ENCODE assay signal across 20 mouse cellular contexts in genomic region chr1:188725122-188725995, GRCm38 (mm10).
A peak's percentile ranks its signal among the peaks of the same experiment; 100 is the strongest.
DNase-seq lines count a peak whose midpoint lies in the region; ATAC-seq and TF ChIP-seq lines count a peak whose summit lies in the region.
"Had no signal": no experiment of that assay in that cellular context is flagged by ENCODE, and none has a peak within 500 bp of the region (broad histone marks: within the 10 kb centered on the region; RNA-seq: fewer than 3 reads in every experiment).

No protein-coding gene starts in this region.

- no peak for TF ChIP-seq CTCF in cerebellum, adult 2 months (IDR thresholded peaks at IDR 0.05; ENCODE audit: borderline replicate concordance, insufficient read depth, low read depth, low read length)

- H3K36me3 ChIP-seq in hindbrain, embryonic 14.5 days (replicated peaks; ENCODE audit: control insufficient read depth, insufficient read depth) = no peaks in the 10 kb centered on the region
- H3K36me3 ChIP-seq in hindbrain, embryonic 12.5 days = no peaks in the 10 kb centered on the region
- H3K36me3 ChIP-seq in hindbrain, embryonic 16.5 days (ENCODE audit: control insufficient read depth, insufficient read depth, low read length) = no peaks in the 10 kb centered on the region
- H3K36me3 ChIP-seq in neural tube, embryonic 15.5 days = no peaks in the 10 kb centered on the region
- H3K36me3 ChIP-seq: embryonic facial prominence, embryonic 13.5 days; G1E; heart, embryonic 15.5 days; neural tube, embryonic 13.5 days; stomach, embryonic 15.5 days had no signal

- H3K27ac ChIP-seq in cerebellum, adult 2 months (ENCODE audit: insufficient read depth, low read length) = no peak overlapping the region
- H3K27ac ChIP-seq in hindbrain, embryonic 14.5 days = no peak overlapping the region
- H3K27ac ChIP-seq in hindbrain, embryonic 12.5 days = no peak overlapping the region
- H3K27ac ChIP-seq in hindbrain, embryonic 16.5 days (ENCODE audit: low read depth, low read length) = no peak overlapping the region
- no peak overlapping the region for H3K27ac ChIP-seq in neural tube, embryonic 15.5 days (replicated peaks)
- H3K27ac ChIP-seq: embryonic facial prominence, embryonic 13.5 days; heart, embryonic 15.5 days; layer of hippocampus, adult 2 months; liver, embryonic 14.5 days; neural tube, embryonic 13.5 days; stomach, embryonic 15.5 days had no signal

- no peak overlapping the region for H3K9ac ChIP-seq in hindbrain, embryonic 14.5 days
- no peak overlapping the region for H3K9ac ChIP-seq in hindbrain, embryonic 12.5 days
- no peak overlapping the region for H3K9ac ChIP-seq in hindbrain, embryonic 16.5 days (ENCODE audit: low read depth, low read length)
- no peak overlapping the region for H3K9ac ChIP-seq in neural tube, embryonic 15.5 days (replicated peaks)
- H3K9ac ChIP-seq: embryonic facial prominence, embryonic 13.5 days; heart, embryonic 15.5 days; liver, embryonic 14.5 days; neural tube, embryonic 13.5 days; stomach, embryonic 15.5 days had no signal

- DNase-seq in cerebellum, adult 2 months = no peak
- DNase-seq in cerebellum, adult 11-12 months = no peak
- no peak for DNase-seq in hindbrain, embryonic 14.5 days (ENCODE audit: low spot score)
- DNase-seq in urinary bladder, postnatal 25 days (ENCODE audit: low spot score) = no peak
- DNase-seq in ovary, postnatal 10 days (ENCODE audit: low spot score) = no peak
- DNase-seq: heart, adult 18-20 months; kidney, adult 18-20 months; kidney, postnatal 10 days; right cerebral cortex, adult 18-20 months had no signal

- H3K4me3 ChIP-seq in cerebellum, adult 2 months (replicated peaks; ENCODE audit: insufficient read depth, low read depth, low read length) = peak overlapping the region; percentile 35
- no peak overlapping the region for H3K4me3 ChIP-seq in hindbrain, embryonic 14.5 days (replicated peaks; ENCODE audit: low read length)
- H3K4me3 ChIP-seq in hindbrain, embryonic 12.5 days = no peak overlapping the region
- no peak overlapping the region for H3K4me3 ChIP-seq in hindbrain, embryonic 16.5 days (ENCODE audit: low read length)
- no peak overlapping the region for H3K4me3 ChIP-seq in neural tube, embryonic 15.5 days (replicated peaks)
- H3K4me3 ChIP-seq: embryonic facial prominence, embryonic 13.5 days; heart, embryonic 15.5 days; layer of hippocampus, adult 2 months; neural tube, embryonic 13.5 days; stomach, embryonic 15.5 days had no signal

- ATAC-seq in hindbrain, embryonic 14.5 days (ENCODE audit: low FRiP score) = no peak
- ATAC-seq in hindbrain, embryonic 12.5 days (ENCODE audit: low FRiP score) = no peak
- ATAC-seq in hindbrain, embryonic 16.5 days = no peak
- no peak for ATAC-seq in neural tube, embryonic 15.5 days (ENCODE audit: low FRiP score)
- ATAC-seq: CD4-positive, CD25-positive, alpha-beta regulatory T cell, adult 4 months had no signal

- WGBS in cerebellum, adult 2 months = 13% methylated on average over 17 of the region's 17 CpGs
- 51% methylated on average over 17 of the region's 17 CpGs for WGBS in hindbrain, embryonic 14.5 days
- WGBS in hindbrain, embryonic 12.5 days = 69% methylated on average over 17 of the region's 17 CpGs
- WGBS in hindbrain, embryonic 16.5 days = 54% methylated on average over 17 of the region's 17 CpGs
- 50% methylated on average over 17 of the region's 17 CpGs for WGBS in neural tube, embryonic 15.5 days

- no peaks in the 10 kb centered on the region for H3K4me1 ChIP-seq in cerebellum, adult 2 months (ENCODE audit: control insufficient read depth, insufficient read depth, low read length)
- peaks cover 9% of the 10 kb centered on the region; the same call in 1 of the 2 replicates for H3K4me1 ChIP-seq in hindbrain, embryonic 14.5 days (replicated peaks; ENCODE audit: control insufficient read depth, insufficient read depth, low read length)
- H3K4me1 ChIP-seq in hindbrain, embryonic 12.5 days = peaks cover 5% of the 10 kb centered on the region; the same call in 1 of the 2 replicates
- peaks cover 6% of the 10 kb centered on the region for H3K4me1 ChIP-seq in hindbrain, embryonic 16.5 days (ENCODE audit: control insufficient read depth, insufficient read depth, low read depth, low read length)
- H3K4me1 ChIP-seq in neural tube, embryonic 15.5 days = peaks cover 13% of the 10 kb centered on the region
- H3K4me1 ChIP-seq: heart, embryonic 15.5 days; stomach, embryonic 15.5 days had no signal

- no peaks in the 10 kb centered on the region for H3K9me3 ChIP-seq in hindbrain, embryonic 14.5 days (ENCODE audit: control insufficient read depth, low read length)
- no peaks in the 10 kb centered on the region for H3K9me3 ChIP-seq in hindbrain, embryonic 12.5 days (replicated peaks)
- no peaks in the 10 kb centered on the region for H3K9me3 ChIP-seq in hindbrain, embryonic 16.5 days (ENCODE audit: control insufficient read depth, low read length)
- H3K9me3 ChIP-seq in neural tube, embryonic 15.5 days (replicated peaks) = no peaks in the 10 kb centered on the region
- H3K9me3 ChIP-seq: embryonic facial prominence, embryonic 13.5 days; heart, embryonic 15.5 days; neural tube, embryonic 13.5 days; stomach, embryonic 15.5 days had no signal

- H3K27me3 ChIP-seq in cerebellum, adult 2 months (ENCODE audit: control insufficient read depth, insufficient read depth, low read length) = no peaks in the 10 kb centered on the region
- no peaks in the 10 kb centered on the region for H3K27me3 ChIP-seq in hindbrain, embryonic 14.5 days (ENCODE audit: control insufficient read depth, insufficient read depth, low read length)
- H3K27me3 ChIP-seq in hindbrain, embryonic 12.5 days = no peaks in the 10 kb centered on the region
- H3K27me3 ChIP-seq in hindbrain, embryonic 16.5 days (replicated peaks; ENCODE audit: control insufficient read depth, insufficient read depth, low read length) = no peaks in the 10 kb centered on the region
- H3K27me3 ChIP-seq in neural tube, embryonic 15.5 days (replicated peaks) = peaks cover 11% of the 10 kb centered on the region; the same call in 1 of the 2 replicates
- H3K27me3 ChIP-seq: heart, embryonic 15.5 days; stomach, embryonic 15.5 days had no signal

- no peak for TF ChIP-seq POLR2A in cerebellum, adult 2 months (IDR thresholded peaks at IDR 0.05; ENCODE audit: borderline replicate concordance, insufficient read depth, low read length)

- H3K4me2 ChIP-seq in hindbrain, embryonic 14.5 days (replicated peaks) = peak overlapping the region; percentile 17
- H3K4me2 ChIP-seq in hindbrain, embryonic 12.5 days (replicated peaks) = no peak overlapping the region
- peak overlapping the region; percentile 27 for H3K4me2 ChIP-seq in hindbrain, embryonic 16.5 days (ENCODE audit: low read length)
- peak overlapping the region; percentile 17 for H3K4me2 ChIP-seq in neural tube, embryonic 15.5 days
- H3K4me2 ChIP-seq: embryonic facial prominence, embryonic 13.5 days; heart, embryonic 15.5 days; neural tube, embryonic 13.5 days; stomach, embryonic 15.5 days had no signal
